Mouse (Mus musculus) kidney, adult 2 months (tissue): Measurements from ENCODE around the gene Slc11a1.

Experiments
- CTCF ChIP-seq: fragments of 200-500 bp; conservative IDR thresholded peaks from 2 replicates; pipeline ENCODE4 v1.5.1; 2011; ENCODE audit warnings: low read depth, mild to moderate bottlenecking, control low read depth, low read length, moderate library complexity, mixed read lengths; ENCODE audit not compliant: insufficient read depth, insufficient read length
- POLR2A ChIP-seq: fragments of 200-500 bp; IDR thresholded peaks from one replicate; pipeline ENCODE4 v1.6.1; 2011; ENCODE audit warnings: low read depth, low read length, control low read depth

DNA sequence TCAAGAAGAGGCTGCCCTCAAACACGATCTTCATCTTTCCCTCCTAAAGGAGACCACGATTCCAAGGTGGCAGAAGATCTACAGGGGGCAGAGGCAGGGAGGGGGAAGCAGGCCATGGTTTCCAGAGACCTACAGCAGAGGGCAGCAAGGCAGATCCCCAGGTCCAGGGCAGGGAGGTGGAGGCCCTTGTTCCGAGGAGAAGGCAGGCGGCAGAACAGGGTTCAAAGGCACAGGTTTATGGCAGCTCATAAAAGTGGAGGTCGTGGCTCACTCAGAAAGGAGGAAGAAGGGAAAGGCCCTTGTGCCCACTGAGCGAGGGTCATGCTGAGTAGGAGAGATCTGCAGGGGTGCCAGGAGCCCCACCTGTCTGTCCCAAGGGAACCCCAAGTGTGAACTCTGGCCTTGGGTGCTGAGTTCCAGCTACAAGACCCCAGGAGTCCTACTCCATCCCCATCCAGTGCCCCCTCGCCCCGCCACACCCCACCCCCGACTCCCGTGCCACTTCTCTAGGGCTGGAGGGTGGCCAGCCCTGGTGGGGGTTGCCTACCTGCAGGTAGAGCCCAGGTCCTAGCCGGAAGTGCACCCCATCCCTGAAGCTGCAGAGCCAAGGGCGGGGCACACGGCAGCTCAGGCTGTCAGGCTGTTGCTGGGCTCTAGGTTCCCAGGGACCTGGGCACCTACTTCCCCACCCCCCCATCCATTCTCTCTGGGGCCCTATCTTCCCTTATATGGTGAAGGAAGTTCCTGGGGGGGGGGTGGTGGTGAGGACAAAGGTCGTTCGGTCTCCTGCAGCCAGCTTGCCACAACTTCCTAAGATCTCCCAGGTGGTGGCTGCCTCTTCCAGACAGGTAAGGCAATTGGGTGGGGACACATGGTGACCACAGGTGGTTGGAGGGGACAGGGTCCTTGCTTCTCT lies 33.9 kb downstream of the Slc11a1 start, which contains the start of gene Vil1:
- TF ChIP-seq CTCF (no peak), POLR2A (no peak)
